Mouse (Mus musculus) neutrophil, adult 5-6 weeks (primary cell): ENCODE results near the gene Tnfrsf13c. TPM values are rescaled to one million over a fixed set of nuclear protein-coding genes. Genes with fewer than 3 reads are reported as not detected.

Experiments used
- ATAC-seq: fragments of 151-379, 151-347 bp; 2 replicates; pipeline ENCODE4 v1.8.0; 2017; ENCODE audit warnings: mild to moderate bottlenecking, moderate TSS enrichment; ENCODE audit not compliant: insufficient number of reproducible peaks, poor library complexity, low FRiP score, severe bottlenecking; ENCODE audit errors: extremely low read depth
- total RNA-seq: library from RNA; stranded (forward); fragments of 200-1000 nt; gene quantifications from 2 replicates; pipeline ENCODE4 v1.2.3, GENCODE M21; 2017

Gene Tnfrsf13c
- total RNA-seq, 1 experiment from 2014 or later, result 157 TPM

DNA sequence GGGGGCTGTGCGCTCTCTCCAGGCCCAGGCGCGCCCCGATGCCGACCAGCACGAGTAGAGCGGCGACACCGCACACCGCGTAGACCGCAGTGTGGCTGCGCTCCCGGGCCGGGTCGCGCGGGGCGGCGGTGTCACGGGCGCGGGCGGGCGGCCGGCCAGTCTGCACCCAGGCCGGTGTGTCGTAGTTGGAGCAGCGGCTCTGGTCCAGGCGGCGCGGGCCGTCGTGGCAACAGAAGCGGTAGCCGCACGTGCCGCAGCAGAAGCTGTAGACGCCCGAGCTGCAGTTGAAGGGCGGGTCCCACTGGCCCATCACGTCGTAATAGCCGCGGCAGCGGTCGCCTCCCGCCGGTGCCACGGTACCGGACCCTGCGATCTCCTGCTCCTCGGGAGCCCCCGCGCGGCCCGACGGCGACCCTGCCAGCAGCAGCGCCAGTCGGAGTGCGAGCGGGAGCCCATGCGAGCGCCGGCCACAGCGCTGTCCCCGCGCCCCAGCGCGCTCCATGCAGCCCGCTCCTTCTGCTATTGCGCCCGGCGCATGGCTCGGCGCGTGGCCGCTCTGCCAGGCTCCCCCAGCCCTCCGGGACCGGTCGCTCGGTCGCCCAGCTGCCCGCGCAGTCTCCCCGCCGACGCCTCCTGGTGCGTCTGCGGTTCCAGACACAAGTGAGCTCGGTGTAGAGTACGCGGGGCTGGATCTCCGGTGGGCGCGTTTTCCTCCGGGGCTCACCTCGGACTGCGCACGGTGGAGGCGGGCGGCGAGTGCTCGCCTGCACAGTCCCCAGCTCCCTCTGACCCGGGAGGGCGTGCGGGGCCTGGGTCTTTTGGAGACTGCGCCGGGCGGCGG lies 12.0 kb downstream of the Tnfrsf13c start:
- ATAC-seq, result no peak

DNA sequence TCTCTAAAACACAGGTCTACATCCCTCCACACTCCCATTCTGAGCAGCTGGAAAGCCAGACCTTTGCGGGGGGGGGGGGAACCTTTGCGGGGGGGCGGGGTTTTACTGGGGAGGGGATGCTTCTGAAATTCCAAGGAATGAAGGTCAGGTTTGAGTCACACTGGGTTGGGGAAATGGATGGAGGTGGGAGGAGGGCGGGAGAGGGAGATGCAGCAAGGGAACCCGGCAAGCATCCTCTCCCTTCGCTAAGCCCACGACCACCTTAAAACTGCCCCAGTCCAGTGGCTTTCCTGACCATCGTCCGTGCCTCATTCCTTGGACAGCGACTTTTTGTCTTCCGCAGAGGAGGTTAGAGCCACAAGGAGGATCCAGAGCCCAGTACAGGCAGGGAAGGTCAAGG lies 12.9 kb downstream of the Tnfrsf13c start:
- ATAC-seq, result no peak

DNA sequence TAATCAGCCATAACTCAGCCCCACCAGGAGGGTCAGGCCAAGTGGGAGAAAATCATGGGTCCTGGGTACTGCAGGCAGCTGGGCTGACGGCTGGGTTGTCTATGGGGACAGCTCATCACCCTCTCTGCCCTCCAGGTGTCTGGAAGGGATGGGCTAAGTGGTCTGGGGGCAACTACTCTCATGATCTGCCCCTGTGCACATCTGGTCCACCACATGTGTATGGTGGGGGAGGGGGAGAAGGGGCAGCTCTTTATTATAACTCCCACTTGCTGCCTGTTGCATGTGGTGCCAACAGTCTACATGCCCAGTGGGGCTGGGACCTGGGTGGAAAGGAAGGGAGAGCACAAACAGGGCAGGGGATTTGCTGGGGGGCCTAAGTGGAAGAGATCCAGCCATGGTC lies 13.4 kb downstream of the Tnfrsf13c start:
- no peak for ATAC-seq

DNA sequence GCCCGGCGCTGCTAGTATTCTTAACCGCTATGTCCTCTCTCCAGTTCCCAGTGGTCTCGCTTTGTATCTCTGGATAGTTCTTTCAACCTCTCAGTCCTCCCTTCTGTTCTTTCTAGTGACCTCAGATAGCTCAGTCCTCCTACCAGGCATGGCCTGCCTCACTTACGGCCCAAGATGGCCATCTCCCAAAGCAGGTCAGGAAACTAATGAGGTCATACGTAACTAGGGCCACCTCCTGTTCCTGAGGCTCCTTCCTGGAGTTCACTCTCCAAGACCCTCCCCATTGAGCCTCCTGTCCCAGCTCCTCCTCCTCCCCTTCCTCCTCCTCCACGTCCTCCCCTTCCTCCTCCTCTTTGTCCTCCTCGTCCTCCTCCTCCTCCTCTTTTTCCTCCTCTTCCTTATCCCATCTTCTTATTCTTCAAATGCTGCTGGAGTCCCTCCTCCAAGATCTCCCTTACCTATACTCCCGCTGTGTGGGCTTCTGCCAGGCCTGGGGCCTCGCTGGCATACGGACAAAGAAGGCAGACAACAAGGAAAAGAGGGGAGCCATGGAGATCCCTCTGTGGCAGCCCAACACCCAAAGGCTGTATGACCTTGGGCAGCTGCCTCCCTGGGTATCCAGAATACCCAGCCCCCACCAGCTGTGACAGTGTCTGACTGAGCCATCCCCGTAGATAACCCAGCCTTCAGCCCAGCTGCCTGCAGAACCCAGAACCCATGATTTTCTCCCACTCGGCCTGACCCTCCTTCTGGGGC lies 14.7 kb downstream of the Tnfrsf13c start:
- ATAC-seq, result no peak

DNA sequence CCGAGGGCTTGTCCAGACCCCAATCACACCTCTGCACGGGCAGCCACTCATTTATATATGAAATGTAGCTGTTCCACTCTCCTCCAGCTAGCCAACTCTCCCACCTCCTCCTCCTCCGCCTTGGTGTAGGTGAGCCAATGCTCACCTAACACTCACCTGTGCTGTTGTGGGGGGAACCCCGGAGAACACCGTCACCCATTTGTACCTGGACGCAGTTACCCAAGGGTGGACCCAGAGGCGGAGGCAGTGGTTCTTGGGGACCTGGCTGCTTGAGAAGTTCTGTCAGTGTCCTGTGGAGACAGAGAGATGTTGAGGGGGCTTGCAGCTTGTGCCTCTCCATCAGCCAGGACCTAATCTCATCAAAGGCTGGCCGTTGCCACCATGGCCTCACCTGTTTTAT lies 15.9 kb downstream of the Tnfrsf13c start:
- no peak for ATAC-seq

DNA sequence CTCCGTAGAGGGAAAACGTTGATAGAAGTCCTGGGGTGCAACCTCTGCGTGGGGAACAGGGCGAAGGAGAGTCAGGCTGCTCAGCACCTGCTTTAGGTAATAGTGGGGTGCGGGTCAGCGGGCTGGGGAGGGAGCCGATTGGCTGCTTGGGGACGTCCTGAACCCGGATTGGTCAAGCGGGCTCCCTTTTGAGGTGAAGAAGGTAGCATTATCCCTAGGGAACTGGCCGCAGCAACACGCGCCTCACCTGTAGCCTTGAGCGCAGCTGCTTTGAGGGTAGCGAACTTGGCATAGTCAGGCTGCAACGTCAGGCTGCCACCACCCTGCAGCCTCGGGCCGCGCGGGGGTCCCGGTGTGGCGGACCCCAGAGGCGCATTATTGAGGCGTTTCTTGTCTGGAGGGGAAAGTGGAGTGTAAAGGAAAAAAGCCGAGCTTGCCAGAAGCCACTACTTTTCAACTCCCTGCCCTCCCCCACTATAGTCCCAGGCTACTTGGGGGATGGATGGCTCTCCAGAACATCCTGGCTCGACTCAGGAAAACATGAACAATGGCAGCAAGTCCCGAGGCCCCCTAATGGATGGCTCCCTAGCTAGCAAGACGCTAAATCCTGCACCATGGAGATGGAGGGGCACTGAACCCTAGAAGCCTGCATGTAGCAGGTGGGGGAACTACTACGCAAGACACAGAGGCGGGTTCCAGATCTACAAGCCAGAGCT lies 16.5 kb downstream of the Tnfrsf13c start:
- no peak for ATAC-seq

DNA sequence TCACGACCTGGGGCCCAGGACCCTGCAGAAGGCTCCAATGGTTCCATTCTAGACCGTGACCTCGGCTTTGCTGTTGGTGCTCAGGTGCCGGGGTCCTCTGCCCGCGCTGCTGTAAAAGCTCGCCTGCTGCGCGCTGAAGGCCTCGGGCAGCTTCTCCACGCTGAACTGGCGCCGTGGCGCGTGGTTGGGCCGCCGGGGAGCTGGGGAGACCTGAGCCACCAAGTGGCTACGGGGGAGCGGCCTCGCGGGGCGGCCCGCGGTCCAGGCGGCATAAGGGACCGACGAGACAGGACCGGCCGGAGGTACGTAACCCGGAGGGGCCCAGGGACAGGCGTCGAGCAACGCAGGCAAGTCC lies 17.1 kb downstream of the Tnfrsf13c start:
- ATAC-seq, result no peak

DNA sequence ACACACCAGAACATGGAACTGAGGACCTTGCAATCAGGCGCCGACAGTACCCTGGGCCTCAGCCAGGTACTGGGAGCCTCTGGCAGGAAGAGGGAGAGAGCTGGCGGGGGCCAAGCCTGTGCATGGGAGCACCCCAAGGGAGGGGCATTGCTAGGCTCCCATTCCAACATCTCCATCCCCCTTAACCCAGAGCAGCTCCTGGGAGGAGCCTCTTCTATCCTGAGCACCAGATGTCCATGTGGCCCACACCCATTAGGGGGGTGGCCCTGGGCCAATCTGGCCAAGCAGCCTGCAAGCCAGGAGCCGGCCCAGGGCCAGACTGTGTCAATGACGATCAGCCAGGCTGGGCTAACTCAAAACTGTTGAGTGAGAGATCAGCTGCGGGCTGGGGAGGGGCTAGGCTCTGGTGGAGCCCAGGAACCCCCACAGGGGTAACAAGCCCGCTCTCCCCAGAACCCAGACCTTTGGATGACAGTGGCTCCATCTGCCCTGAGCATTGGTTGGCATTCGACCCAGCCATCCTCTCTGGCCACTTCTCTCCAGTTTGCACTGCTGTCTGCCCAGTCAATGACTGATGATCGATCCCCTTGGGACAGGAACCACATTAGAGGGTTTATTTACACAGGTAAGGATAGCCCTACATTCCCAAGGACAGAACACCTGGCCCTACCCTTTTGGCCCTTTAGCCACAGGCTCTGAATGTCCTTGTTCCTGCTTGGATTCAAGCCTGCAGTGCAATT lies 17.6 kb downstream of the Tnfrsf13c start:
- ATAC-seq, result no peak

DNA sequence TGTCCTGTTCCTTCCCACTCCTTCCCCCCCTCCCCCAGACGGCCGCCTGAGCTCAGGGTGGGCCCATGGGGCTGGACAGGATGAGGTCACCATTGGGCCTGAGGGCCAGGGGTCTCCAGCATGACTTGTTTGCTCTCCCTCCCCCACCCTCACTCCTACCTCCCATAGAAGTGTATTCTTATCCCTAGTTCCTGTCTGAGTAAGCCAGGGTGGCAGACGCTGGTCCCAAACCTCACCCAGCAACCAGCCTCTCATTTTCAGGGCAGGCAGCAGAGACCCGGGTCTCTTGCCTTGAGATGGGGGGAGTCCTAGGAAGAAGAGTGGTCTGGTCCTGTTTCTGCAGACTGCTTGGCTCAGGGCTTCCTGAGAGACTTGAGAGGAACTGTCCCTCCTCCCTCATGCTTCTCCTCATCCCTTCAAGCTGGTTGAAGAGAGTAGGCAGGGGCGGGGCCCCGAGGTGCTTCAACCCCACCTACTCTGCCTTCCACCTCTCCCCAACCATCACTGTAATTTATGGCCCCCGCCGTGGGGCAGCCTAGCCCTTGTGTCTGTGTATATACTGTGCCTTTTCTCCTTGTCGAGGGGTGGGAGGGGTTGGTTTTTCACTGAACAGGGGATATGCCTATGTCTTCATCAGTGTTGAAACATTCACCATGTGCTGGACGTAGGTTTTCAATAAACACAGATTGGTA lies 19.3 kb downstream of the Tnfrsf13c start:
- no peak for ATAC-seq

DNA sequence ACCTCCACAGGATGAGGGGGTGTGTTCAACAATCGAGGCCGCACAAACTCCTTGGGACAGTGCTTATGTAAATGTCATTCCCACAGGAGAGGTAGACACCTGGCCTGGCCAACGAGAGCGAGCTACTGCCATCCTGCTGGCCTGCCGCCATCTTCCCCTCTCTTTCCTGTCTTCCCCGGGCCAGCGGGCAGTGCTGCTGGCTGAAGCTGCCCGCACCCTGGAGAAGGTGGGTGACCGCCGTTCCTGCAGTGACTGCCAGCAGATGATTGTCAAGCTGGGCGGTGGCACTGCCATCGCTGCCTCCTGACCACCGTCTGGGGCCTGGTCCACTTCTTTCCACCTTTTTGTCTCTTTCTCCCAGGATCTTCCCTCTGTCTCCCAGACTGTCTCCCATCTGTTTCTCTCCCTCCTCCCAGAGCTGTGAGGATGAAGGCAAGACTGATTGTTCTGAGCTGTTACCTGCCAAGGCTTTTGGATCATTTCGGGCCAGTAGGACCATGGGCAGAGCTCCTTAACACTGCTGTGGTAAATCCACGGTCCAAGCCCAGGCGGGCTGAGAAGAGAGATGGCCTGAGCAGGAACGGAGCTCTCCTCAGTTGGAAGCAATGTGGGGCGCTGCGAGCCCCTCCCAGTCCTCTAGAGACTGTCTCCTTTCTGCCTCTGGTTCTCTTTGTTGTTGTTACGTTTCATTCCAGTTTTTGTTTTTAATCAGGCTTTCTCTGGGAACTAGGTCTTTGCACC lies 20.4 kb downstream of the Tnfrsf13c start:
- no peak for ATAC-seq

DNA sequence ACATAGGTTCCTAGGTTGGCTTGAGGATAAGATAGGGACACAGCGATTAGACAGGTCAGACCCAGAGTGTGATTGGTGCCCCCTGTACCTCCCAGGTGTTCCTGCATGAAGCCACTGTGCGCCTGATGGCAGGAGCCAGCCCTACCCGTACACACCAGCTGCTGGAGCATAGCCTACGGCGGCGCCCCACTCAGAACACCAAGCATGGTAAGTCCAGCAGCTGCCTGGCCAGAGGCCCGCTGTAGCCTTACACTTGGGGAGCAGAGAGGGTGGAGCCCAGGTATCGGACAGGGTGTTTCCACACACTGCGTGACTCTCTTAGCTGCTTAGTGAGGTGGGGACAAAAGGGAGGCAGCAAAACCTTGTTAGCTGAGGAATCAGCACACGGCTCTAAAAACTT lies 21.1 kb downstream of the Tnfrsf13c start:
- no peak for ATAC-seq

DNA sequence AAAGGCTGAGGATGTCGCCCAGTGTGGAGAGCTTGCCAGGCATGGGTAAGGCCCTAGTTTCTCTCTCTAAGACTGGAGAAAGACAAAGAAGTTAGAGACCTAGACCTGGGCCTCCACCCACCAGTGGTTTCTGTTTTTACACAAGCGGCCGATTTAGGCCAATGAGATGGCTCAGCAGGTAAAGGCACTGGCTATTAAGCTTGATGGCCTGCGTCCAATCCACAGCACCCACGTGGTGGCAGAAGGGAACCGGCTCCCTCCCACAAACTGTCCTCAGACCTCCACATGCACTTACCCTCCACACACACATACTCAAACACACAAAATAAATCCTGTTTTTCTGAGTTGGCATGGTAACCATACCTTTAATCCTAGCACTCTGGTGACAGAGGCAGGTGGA lies 22.1 kb downstream of the Tnfrsf13c start:
- no peak for ATAC-seq

DNA sequence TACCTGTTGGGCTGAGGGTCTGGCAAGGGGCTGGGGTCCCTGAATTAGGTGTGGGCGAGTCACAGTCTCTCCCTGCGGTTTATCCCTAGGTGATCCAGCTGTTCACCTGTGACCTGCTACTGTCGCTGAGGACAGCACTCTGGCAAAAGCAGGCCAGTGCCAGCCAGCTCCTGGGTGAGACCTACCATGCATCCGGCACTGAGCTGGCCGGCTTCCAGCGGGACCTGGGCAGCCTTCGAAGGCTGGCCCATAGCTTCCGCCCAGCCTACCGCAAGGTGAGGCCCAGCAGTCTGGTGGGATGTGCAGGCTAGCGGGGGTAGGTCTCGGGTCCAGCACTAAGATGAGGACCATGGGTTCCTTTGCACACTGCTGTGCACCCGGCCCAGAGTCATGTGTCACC lies 24.6 kb downstream of the Tnfrsf13c start:
- ATAC-seq, result no peak

DNA sequence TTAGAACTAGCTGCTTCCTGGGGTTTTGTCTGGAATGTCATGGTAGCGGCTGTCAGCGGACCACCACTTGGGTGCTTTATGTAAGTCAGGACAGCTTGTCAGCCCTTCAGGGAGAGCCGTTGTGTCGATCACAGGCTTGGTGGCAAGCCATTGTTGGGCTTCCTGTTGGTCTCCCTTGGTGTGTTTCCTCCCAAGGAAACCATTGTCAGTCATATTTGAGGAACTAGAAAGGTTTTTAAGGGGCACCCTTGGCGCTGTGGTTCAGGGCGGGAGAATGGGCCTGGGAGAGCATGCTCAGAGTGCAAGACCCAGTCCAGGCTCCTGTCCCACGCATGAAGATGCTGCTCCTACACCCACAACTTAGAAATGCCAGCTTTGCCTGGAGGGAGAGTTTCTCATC lies 25.8 kb downstream of the Tnfrsf13c start:
- no peak for ATAC-seq

DNA sequence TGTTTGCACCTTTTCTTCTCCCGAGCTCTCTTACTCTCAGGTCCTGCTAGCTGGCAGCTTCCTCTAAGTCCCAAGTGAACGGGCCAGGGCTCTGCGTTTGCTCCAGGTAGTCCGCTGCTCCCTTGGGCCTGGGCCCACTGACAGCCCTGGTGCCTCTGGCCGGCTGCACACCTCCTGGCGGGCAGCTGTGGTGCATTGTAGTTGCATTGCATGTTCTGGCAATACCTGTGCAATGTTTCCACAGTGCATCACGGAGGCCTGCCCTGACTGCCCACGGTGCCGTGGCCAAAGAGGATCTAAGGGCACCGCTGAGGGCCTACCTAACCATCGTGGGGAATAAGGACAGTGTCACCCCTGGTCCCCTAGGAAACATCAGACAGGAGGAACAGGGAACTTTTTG lies 26.2 kb downstream of the Tnfrsf13c start:
- ATAC-seq, result no peak

DNA sequence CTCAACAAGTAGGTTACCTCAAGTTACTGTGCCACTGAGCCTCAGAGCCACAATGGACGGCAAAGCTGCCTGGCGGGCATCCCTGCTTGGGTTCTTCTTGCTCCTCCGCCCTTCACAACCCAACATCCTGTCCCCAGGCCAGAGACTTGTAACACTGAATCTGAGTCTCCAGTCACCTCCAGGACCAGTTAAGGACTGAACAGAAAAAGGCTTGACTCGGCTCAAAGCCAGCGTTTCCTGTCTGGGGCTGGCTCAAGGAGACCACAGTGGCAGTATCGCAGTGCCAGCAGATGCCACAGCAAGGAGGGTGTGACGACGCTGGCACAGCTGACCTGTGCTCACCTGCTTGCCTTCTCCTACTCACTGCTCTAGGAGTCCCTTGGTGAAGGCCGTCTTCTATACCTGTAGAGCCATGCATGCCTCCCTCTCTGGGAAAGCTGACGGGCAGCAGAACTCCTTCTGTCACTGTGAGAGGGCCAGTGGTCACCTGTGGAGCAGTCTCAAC lies 26.9 kb downstream of the Tnfrsf13c start:
- no peak for ATAC-seq

DNA sequence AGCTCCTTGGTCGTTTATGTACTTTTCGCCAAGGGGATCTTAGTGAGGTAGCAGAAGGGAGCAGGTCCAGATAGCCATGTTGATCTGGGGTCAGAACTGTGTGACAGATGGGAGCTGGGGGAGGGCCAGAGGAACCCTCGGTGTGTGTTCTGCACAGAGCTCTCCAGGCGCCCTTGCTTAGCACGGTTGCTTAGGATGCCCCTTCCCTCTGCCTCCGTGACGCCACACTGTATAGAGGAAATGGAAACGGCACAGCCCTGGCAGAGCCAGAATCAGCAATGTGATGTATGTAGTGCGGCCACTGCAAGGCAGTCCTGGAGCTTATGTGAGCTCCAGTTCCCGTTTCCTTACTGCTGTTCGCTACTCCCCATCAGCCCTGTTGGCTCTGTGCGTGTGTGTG lies 27.9 kb downstream of the Tnfrsf13c start:
- ATAC-seq, result no peak

DNA sequence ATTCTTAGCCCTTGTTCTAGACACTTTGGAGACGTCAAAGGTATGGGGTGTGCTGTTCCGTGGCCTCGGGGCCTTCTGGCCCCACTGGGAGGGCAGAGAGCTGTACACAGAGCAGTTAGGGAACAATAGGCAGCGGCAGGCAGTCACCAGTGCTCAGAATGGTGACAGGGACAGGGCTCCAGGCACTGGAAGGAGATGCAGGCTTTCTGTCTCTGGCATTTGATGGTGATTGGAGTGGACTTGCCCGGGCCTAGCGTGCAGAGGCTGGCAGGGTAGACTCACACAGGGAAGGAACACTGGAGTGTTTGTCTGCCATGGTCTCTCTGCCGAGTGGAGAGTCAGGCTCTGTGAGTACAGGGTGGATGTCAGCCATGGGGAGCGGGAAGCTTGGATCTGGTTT lies 31.6 kb downstream of the Tnfrsf13c start:
- no peak for ATAC-seq
